Mouse (Mus musculus): ENCODE data around the gene Mff. TPM values are rescaled to one million over a fixed set of nuclear protein-coding genes. Genes with fewer than 3 reads are reported as not detected.

Mff gene
- polyA plus RNA-seq, 1 experiment from 2014 or later: 191 TPM

GRCm38 (mm10) chr1:82743962-82744361 lies 19.3 kb downstream of the Mff start:
- Histone ChIP-seq H3K9me3 (no peaks in the 10 kb centered on the region), H3K9ac (no peak overlapping the region), H3K4me1 (no peaks in the 10 kb centered on the region), H3K27me3 (no peaks in the 10 kb centered on the region), H3K27ac (no peak overlapping the region), H3K4me2 (no peak overlapping the region), H3K4me3 (no peak overlapping the region), H3K36me3 (peaks cover 19% of the 10 kb centered on the region)
- no peak for ATAC-seq (ENCODE audit: insufficient number of reproducible peaks, low FRiP score, low TSS enrichment, low read depth)
- 86% methylated on average over 3 of the region's 3 CpGs for WGBS

DNA sequence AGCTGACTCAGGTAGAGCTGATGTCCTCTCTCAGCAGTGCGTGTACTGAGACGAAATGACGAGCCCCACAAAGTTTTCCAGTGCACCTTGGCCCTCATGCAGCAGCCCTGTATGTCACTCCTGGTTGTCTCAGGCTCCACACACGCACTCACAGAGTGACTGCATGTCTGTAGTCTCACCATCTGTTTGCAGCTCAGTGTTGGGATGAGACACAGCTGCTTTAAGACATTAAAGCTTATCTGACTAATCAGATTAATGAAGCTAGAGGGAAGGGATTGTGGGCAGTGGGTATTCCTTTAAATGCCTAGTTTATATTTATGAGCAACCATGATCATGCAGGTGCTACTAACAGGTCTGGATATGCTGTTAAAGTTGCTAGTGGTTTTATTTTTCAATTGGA lies 21.7 kb downstream of the Mff start:
- WGBS: 70% methylated on average over 4 of the region's 4 CpGs
- H3K27ac ChIP-seq: no peak overlapping the region

DNA sequence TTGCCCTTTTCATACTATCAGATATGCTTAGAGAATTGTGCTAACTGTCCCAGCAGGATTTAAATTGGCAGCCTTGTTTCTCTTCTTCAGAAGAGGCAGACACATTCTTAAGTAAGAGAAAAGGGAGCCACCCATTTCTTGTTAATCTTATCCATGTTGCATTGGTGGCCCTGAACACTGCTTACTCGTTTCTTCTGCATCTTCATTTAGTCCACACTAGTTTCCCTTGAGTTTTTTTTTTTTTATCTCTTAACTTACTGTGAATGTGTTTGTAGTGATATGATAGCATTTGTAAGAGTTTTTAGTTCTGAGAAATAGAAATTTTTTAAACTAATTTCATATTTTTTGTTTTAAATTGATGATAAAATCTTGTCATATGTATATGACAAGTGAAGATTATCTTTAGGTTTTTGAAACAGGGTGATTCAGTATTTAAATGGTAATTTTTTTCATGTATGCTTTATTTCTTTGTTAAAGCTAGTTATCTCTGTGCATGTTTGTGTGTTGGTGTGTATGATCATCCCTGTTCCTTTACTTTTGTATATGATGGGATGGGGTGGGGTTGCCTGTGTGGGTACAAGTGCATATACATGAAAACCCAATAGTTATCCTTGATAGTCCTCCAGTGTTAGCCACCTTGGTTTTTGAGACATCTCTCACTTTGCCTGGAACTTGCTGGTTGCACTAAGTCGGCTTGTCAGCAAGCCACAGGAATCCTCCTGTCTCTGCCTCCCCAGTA lies 23.2 kb downstream of the Mff start:
- no peak for ATAC-seq (ENCODE audit: insufficient number of reproducible peaks, low FRiP score, low TSS enrichment, low read depth)
- Histone ChIP-seq H3K4me1 (no peaks in the 10 kb centered on the region), H3K27ac (no peak overlapping the region), H3K4me2 (no peak overlapping the region), H3K9me3 (no peaks in the 10 kb centered on the region), H3K9ac (no peak overlapping the region), H3K36me3 (peaks cover 22% of the 10 kb centered on the region), H3K27me3 (no peaks in the 10 kb centered on the region), H3K4me3 (no peak overlapping the region)
- 87% methylated on average over 2 of the region's 2 CpGs for WGBS

More for the DNA sequence above, 21.7 kb downstream of the Mff start:
- H3K4me1 ChIP-seq: no peaks in the 10 kb centered on the region
- H3K36me3 ChIP-seq: peaks cover 23% of the 10 kb centered on the region
- ATAC-seq (ENCODE audit: insufficient number of reproducible peaks, low FRiP score, low TSS enrichment, low read depth): no peak
- H3K9me3 ChIP-seq: no peaks in the 10 kb centered on the region
- no peaks in the 10 kb centered on the region for H3K27me3 ChIP-seq
- no peak overlapping the region for H3K4me3 ChIP-seq
- H3K4me2 ChIP-seq: no peak overlapping the region
- no peak overlapping the region for H3K9ac ChIP-seq

DNA sequence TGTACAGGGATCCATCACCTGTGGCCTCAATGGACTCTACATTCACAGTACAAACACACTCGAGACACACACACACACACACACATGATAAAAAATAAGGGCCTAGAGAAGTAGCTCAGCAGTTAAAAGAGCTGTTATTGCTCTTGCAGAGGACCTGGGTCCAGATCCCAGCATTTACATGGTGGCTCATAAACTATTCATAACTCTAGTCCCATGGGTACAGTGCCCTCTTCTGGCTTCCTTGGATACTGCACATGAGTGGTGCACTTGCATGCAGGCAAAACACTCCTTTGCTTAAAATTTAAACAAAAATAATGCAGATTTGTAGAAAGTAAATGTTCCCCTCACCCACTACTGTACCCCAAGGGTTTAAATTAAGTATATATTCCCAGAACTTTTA lies 34.8 kb downstream of the Mff start:
- 87% methylated on average over 1 of the region's 1 CpGs for WGBS
- no peak for ATAC-seq (ENCODE audit: insufficient number of reproducible peaks, low FRiP score, low TSS enrichment, low read depth)
- peaks cover 24% of the 10 kb centered on the region for H3K36me3 ChIP-seq
- no peaks in the 10 kb centered on the region for H3K9me3 ChIP-seq
- H3K9ac ChIP-seq: no peak overlapping the region
- H3K4me2 ChIP-seq: no peak overlapping the region
- no peak overlapping the region for H3K27ac ChIP-seq
- no peaks in the 10 kb centered on the region for H3K27me3 ChIP-seq
- H3K4me3 ChIP-seq: no peak overlapping the region
- H3K4me1 ChIP-seq: no peaks in the 10 kb centered on the region

DNA sequence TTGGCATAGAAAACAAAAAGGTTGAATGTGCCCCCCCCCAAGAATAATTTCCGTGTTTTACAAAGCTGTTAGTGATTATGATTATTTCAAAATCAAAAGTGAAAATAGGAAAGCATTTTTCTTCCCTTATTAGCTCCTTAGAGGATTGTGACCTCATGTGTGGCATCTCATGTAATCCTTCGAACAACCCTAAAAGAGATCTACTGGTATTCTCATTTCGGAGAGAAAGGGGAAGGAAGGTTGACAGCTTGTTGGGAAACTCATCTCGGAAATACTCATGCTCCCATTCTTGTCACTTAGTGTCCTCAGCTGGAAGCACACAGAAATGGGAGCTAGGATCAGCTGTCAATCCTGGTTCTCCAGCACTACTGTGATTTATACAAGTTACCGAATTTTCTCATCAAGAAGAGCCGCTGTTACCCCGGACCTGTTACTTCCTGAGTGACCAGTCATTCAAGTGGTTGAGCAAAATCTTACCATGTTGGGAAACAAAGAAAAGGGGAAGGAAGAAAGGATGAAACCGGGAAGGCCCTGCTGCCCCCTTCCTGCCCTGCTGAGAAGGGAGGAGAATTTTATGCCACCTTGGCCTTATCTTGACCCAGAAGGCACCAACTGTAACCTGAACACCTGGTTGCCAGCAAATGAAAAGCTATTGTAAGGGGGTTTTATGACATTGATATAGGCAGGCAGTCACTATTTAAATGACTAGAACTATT lies 36.9 kb downstream of the Mff start:
- no peak overlapping the region for H3K4me2 ChIP-seq
- 91% methylated on average over 8 of the region's 8 CpGs for WGBS
- no peak for ATAC-seq (ENCODE audit: insufficient number of reproducible peaks, low FRiP score, low TSS enrichment, low read depth)
- no peaks in the 10 kb centered on the region for H3K9me3 ChIP-seq
- H3K36me3 ChIP-seq: peaks cover 7% of the 10 kb centered on the region
- no peak overlapping the region for H3K4me3 ChIP-seq
- H3K4me1 ChIP-seq: no peaks in the 10 kb centered on the region
- no peak overlapping the region; the same call in 1 of the 2 replicates for H3K27ac ChIP-seq
- H3K27me3 ChIP-seq: no peaks in the 10 kb centered on the region
- H3K9ac ChIP-seq: no peak overlapping the region

- Histone ChIP-seq H3K4me1 (no peaks in the 10 kb centered on the region), H3K4me3 (no peak overlapping the region), H3K36me3 (peaks cover 7% of the 10 kb centered on the region), H3K9ac (no peak overlapping the region), H3K27me3 (no peaks in the 10 kb centered on the region), H3K4me2 (no peak overlapping the region), H3K27ac (no peak overlapping the region), H3K9me3 (no peaks in the 10 kb centered on the region)
- WGBS: 84% methylated on average over 1 of the region's 1 CpGs
- no peak for ATAC-seq (ENCODE audit: insufficient number of reproducible peaks, low FRiP score, low TSS enrichment, low read depth)
Measured at GRCm38 (mm10) chr1:82762274-82762673, 37.6 kb downstream of the Mff start.

GRCm38 (mm10) chr1:82766227-82766626 lies 41.5 kb downstream of the Mff start:
- H3K27ac ChIP-seq: no peak overlapping the region
- no peak overlapping the region for H3K4me3 ChIP-seq
- no peaks in the 10 kb centered on the region for H3K4me1 ChIP-seq
- no peaks in the 10 kb centered on the region for H3K27me3 ChIP-seq
- no peaks in the 10 kb centered on the region for H3K9me3 ChIP-seq
- WGBS: 39% methylated on average over 1 of the region's 1 CpGs
- peaks cover 7% of the 10 kb centered on the region for H3K36me3 ChIP-seq
- no peak for ATAC-seq (ENCODE audit: insufficient number of reproducible peaks, low FRiP score, low TSS enrichment, low read depth)
- no peak overlapping the region for H3K9ac ChIP-seq
- no peak overlapping the region for H3K4me2 ChIP-seq

GRCm38 (mm10) chr1:82766641-82767040 lies 42.0 kb downstream of the Mff start:
- H3K9ac ChIP-seq: no peak overlapping the region
- H3K4me1 ChIP-seq: no peaks in the 10 kb centered on the region
- no peak for ATAC-seq (ENCODE audit: insufficient number of reproducible peaks, low FRiP score, low TSS enrichment, low read depth)
- no peaks in the 10 kb centered on the region for H3K9me3 ChIP-seq
- H3K27me3 ChIP-seq: no peaks in the 10 kb centered on the region
- peaks cover 7% of the 10 kb centered on the region for H3K36me3 ChIP-seq
- H3K27ac ChIP-seq: no peak overlapping the region
- no peak overlapping the region for H3K4me2 ChIP-seq
- WGBS: 42% methylated on average over 4 of the region's 4 CpGs
- H3K4me3 ChIP-seq: no peak overlapping the region

- WGBS: 71% methylated on average over 5 of the region's 5 CpGs
- no peak within 1 kb of the TSS for H3K4me2 ChIP-seq
- no peak within 1 kb of the TSS for H3K4me3 ChIP-seq
- no peak within 1 kb of the TSS for H3K27ac ChIP-seq
- H3K9ac ChIP-seq: no peak within 1 kb of the TSS
- H3K27me3 ChIP-seq: no peaks in the 10 kb centered on the region
- no peaks in the 10 kb centered on the region for H3K4me1 ChIP-seq
- no peaks in the 10 kb centered on the region for H3K36me3 ChIP-seq
- ATAC-seq (ENCODE audit: insufficient number of reproducible peaks, low FRiP score, low TSS enrichment, low read depth): no peak
- H3K9me3 ChIP-seq: no peaks in the 10 kb centered on the region
Measured at GRCm38 (mm10) chr1:82768269-82768668, 43.6 kb downstream of the Mff start, which contains the start of gene Tm4sf20. Tm4sf20 (minus strand) TSS chr1:82768461.

DNA sequence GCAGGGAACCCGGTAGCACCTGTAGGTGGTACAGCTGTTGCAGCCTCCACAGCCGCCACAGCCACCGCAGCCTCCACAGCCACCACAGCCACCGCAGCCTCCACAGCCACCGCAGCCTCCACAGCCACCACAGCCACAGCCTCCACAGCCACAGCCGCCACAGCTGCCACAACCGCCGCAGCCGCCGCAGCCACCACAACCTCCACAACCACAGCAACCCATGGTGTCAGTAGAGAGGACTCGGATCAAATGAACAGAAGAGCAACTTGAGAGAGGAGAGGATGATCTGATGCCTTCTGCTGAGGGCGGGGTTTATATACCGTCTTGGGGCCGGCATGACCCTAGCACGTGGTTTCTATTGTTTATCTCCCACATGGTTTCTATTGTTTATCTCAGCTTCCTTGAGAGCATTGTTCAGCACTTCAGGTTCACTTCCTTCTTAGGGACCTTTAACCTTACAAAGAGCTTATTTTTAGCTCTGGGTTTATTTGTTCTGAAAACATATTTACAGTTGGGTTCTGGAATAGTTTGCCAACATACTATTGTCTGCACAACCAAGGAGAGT lies 46.4 kb downstream of the Mff start, which contains the start of gene Gm47791:
Gene Gm47791 (minus strand): TSS at position 222 of the 565 bp plus-strand sequence.
- H3K4me1 ChIP-seq: no peaks in the 10 kb centered on the region
- H3K4me3 ChIP-seq: no peak within 1 kb of the TSS
- no peaks in the 10 kb centered on the region for H3K9me3 ChIP-seq
- H3K36me3 ChIP-seq: no peaks in the 10 kb centered on the region
- ATAC-seq (ENCODE audit: insufficient number of reproducible peaks, low FRiP score, low TSS enrichment, low read depth): no peak
- no peak within 1 kb of the TSS for H3K27ac ChIP-seq
- 88% methylated on average over 14 of the region's 15 CpGs for WGBS
- no peaks in the 10 kb centered on the region for H3K27me3 ChIP-seq
- no peak within 1 kb of the TSS for H3K4me2 ChIP-seq
- no peak within 1 kb of the TSS for H3K9ac ChIP-seq

- no peaks in the 10 kb centered on the region for H3K9me3 ChIP-seq
Measured at GRCm38 (mm10) chr1:82772428-82772827, 47.7 kb downstream of the Mff start.

DNA sequence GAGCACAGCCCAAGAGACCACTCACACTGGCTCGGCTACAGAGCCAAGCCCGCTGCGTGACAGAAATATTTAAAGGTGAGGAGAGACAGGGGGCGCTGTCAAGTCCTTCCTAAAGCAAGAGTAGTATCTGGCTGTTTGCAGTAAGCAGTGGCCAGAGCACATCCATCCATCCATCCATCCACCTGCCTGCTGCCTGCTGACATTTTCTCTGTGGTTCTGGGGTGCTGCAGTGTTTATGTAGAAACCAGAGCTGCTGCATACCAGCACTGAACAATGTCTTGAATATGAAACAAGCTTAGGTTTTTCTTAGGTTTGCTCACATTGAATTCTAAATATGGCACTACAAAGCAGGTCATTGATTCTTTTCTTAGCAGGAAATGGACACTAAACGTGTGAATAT lies 48.5 kb downstream of the Mff start:
- Histone ChIP-seq H3K4me3 (no peak overlapping the region), H3K36me3 (no peaks in the 10 kb centered on the region), H3K9ac (no peak overlapping the region), H3K4me2 (no peak overlapping the region), H3K27me3 (no peaks in the 10 kb centered on the region), H3K27ac (no peak overlapping the region), H3K9me3 (no peaks in the 10 kb centered on the region), H3K4me1 (no peaks in the 10 kb centered on the region)
- 74% methylated on average over 5 of the region's 5 CpGs for WGBS
- ATAC-seq (ENCODE audit: insufficient number of reproducible peaks, low FRiP score, low TSS enrichment, low read depth): no peak

More at GRCm38 (mm10) chr1:82772428-82772827, 47.7 kb downstream of the Mff start:
- 72% methylated on average over 4 of the region's 4 CpGs for WGBS
- Histone ChIP-seq H3K9ac (no peak overlapping the region), H3K4me2 (no peak overlapping the region), H3K27me3 (no peaks in the 10 kb centered on the region), H3K4me1 (no peaks in the 10 kb centered on the region), H3K36me3 (no peaks in the 10 kb centered on the region), H3K4me3 (no peak overlapping the region), H3K27ac (no peak overlapping the region)
- no peak for ATAC-seq (ENCODE audit: insufficient number of reproducible peaks, low FRiP score, low TSS enrichment, low read depth)
